Mouse (Mus musculus): ENCODE results near the gene Vav2.

Gene Vav2

DNA sequence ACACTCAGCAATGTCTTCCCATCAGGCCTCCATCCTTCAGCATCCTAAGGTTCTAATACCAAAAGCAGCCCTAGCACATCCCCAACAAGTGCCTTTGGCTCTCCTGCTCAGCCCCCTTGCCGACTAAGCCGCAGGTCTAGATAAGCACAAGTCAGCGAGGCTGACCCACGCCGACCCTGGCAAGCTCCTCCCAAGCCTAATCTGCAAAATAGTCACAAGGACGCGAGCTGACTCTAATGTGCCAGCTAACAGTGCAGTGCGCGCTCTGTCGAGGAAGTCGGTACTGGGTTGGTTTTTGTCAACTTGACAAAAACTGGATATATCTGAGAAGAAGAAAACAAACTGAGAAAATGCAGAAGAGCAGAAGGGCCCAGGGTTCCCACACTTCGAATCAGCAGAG, 53.5 kb downstream of the Vav2 start:
- DNase-seq (ENCODE audit: extremely low read depth, low read depth, low spot score): no peak

DNA sequence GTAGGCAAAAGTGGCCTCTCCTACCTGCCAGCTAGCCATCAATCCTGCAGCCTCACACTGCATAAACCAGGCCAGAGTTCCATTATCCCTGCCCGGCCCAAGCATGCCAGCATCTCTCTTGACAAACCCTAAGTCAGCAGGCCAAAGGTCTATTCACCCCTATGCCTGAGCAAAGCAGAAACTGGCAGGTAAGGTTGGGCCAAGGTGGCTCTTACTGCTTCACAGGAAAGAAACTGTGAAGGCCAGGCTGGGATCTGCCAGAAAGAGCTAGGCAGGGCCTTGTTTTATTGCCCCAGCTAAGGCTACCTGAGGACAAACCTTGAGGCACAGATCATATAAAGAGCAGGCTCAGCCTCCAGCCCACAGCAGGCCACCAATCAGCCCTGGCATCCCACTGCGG, 55.4 kb downstream of the Vav2 start:
- no peak for DNase-seq (ENCODE audit: extremely low read depth, low read depth, low spot score)

- peak; percentile 39 for DNase-seq (ENCODE audit: extremely low read depth, low read depth, low spot score)
Observed at GRCm38 (mm10) chr2:27368980-27369379, 57.9 kb downstream of the Vav2 start.

DNA sequence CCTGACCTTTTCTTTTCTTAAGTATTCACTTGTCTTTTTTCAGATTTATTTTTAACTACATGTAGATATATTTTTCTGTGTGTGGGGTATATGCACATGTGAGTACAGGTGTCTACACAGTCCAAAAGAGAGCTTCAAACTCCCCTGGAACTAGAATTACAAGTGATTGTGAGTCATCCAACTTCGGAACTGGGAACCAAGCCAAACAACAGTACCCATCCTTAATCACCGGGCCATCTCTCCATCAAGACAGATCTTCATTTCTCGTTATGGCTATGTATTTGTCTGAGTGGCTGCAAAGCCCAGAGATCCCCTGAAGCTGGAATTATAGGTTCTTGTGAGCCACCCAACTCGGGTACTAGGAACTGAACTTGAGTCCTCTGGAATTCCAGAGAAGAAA, 61.5 kb downstream of the Vav2 start:
- no peak for DNase-seq (ENCODE audit: extremely low read depth, low read depth, low spot score)

GRCm38 (mm10) chr2:27361786-27362185, 65.0 kb downstream of the Vav2 start:
- no peak for DNase-seq (ENCODE audit: extremely low read depth, low read depth, low spot score)

- DNase-seq (ENCODE audit: extremely low read depth, low read depth, low spot score): peak; percentile 73
Observed at GRCm38 (mm10) chr2:27358461-27358860, 68.4 kb downstream of the Vav2 start.

GRCm38 (mm10) chr2:27355684-27356083, 71.1 kb downstream of the Vav2 start:
- DNase-seq (ENCODE audit: extremely low read depth, low read depth, low spot score): no peak

DNA sequence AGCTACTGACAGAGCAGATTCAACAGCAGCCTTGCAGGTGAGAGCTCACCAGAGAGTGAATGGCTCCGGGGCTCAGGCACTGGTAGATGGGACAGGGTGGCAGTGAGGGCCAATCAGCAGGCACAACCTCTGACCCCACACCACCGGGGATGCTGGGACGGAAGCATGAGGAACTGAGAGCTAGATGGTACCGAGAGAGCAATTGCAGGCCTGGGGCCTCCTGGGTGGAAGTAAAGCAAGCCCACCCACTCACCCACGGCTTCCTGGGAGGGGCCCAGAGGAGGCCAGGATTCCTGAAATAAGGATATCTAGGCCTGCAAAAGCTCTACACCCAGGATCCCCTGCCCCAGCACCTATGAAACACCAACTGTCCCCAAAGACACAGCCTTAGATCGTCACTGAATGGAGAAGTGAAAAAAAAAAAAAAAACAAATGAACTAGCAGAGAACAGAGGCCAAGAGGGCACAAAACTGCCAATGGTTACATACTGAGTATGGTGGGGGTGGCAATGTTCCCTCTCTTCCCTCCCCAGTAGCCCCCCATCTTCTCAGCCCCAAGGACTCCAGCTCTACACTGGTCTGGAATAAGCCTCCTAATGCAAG, 72.1 kb downstream of the Vav2 start:
- DNase-seq (ENCODE audit: extremely low read depth, low read depth, low spot score): no peak

GRCm38 (mm10) chr2:27352720-27353119, 74.1 kb downstream of the Vav2 start:
- DNase-seq (ENCODE audit: extremely low read depth, low read depth, low spot score): no peak

- no peak for DNase-seq (ENCODE audit: extremely low read depth, low read depth, low spot score)
Observed at GRCm38 (mm10) chr2:27350371-27350770, 76.5 kb downstream of the Vav2 start.

GRCm38 (mm10) chr2:27343984-27344453, 82.8 kb downstream of the Vav2 start:
- DNase-seq (ENCODE audit: extremely low read depth, low read depth, low spot score): no peak

DNA sequence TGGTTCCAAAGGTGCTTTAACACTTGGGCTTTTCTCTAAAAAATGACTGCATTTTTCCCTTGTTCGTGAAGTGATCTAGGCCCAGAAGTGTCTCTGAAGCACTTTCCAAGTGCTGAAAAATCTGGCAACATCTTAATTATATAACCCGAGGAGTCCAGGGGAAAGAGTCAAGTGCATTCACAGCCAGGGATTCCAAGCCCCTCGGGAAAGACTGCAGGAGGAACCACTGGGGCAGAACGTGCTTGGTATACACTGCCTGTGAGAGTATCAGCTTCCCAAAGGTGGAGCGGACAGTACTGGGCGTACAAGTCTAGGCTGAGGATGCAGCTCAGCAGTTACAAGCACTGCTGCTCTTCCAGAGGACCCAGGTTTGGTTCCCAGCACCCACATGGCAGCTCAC, 86.2 kb downstream of the Vav2 start:
- no peak for DNase-seq (ENCODE audit: extremely low read depth, low read depth, low spot score)

DNA sequence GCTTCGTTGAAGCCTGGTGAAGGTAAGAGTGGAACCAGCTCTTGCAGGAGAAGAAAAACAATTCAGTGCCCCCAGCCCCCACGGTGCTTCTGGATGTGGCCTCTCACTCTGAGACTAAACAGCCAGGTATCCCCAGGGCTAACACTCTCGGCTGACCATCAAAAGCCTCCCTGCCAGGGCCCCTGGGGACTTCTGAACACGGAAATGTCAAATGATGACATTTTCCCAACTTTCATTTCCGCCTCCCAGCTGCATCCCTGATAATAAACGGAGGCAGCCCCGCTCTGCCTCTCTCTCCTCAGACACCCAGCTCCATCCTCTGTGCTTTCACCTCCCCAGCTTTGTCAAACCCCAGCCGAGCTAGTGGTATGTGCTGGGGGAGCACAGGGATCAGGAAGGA, 87.8 kb downstream of the Vav2 start:
- no peak for DNase-seq (ENCODE audit: extremely low read depth, low read depth, low spot score)

- no peak for DNase-seq (ENCODE audit: extremely low read depth, low read depth, low spot score)
Observed at GRCm38 (mm10) chr2:27337261-27337660, 89.6 kb downstream of the Vav2 start.

GRCm38 (mm10) chr2:27336600-27336999, 90.2 kb downstream of the Vav2 start:
- no peak for DNase-seq (ENCODE audit: extremely low read depth, low read depth, low spot score)

GRCm38 (mm10) chr2:27334816-27335215, 92.0 kb downstream of the Vav2 start:
- DNase-seq (ENCODE audit: extremely low read depth, low read depth, low spot score): no peak

DNA sequence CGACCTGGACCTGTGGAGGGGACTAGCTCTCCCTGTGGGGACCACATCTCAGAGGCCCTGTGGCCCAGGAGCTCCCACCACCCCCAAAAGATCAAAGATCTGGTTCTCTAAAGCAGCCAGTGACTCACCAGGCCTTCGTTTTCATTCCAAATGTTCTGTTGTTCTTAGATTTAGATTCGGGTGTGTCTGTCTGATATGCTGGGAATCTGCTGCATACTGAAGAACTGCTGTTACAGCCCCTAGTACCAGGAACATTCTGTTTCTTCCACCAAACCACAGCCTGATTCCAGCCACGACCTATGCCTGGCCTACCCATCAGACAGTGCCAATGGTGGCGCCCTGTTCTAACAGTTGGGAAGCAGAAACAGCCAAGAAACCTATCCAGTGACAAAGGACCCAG, 95.3 kb downstream of the Vav2 start:
- no peak for DNase-seq (ENCODE audit: extremely low read depth, low read depth, low spot score)

- no peak for DNase-seq (ENCODE audit: extremely low read depth, low read depth, low spot score)
Observed at GRCm38 (mm10) chr2:27330446-27330845, 96.4 kb downstream of the Vav2 start.

DNA sequence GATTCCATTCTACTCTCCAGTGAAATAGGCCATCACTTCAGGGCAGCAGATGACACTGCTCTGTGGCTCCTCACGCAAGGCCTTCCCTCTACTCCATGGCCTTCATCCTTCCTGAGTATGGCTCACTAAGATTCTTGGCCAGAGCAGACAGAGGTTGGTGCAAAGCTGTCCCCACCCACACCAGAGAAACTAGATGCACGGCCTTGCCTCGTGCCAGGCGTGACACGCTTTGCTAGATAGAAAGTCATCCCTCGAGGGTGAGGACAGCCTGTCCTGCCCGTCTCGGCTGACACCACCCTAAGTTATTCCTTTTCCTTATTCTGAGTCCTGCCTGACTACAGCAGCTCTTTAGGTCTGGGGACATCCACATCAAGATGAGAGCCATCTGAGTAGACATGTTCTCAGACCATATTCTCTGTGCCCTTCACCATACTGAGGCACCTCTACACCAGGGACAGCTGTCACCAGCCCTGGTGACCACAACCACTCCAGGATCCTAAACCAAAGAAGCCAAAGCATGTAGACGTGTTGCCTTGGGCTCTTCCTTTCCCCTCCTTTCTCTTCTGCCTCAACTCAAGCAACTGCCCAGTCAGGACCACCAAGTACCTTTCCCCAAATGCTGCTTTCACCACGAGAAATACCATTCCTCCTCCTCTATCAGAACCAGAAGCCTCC, 97.3 kb downstream of the Vav2 start:
- DNase-seq (ENCODE audit: extremely low read depth, low read depth, low spot score): peak; percentile 19

DNA sequence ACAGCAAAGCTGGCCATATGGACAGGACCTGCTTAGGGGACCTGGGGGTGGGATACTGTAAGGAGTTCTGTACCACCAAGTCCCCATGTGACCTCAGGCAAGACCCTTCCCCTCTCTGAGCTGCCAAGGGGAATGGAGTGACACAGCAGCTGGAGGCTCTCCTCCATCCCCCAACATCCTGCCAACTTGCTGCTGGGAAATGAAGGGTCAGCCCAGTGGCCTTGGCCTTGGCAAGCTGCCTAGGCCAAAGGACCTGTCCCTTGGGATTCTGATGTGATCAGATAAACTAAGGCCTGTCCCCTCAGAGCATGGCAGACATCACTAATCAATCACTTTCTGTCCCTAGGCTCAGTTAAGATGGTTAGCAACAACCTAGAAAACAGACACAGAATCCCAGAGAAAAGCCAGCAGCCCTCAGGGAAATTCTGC, 98.2 kb downstream of the Vav2 start:
- no peak for DNase-seq (ENCODE audit: extremely low read depth, low read depth, low spot score)

DNA sequence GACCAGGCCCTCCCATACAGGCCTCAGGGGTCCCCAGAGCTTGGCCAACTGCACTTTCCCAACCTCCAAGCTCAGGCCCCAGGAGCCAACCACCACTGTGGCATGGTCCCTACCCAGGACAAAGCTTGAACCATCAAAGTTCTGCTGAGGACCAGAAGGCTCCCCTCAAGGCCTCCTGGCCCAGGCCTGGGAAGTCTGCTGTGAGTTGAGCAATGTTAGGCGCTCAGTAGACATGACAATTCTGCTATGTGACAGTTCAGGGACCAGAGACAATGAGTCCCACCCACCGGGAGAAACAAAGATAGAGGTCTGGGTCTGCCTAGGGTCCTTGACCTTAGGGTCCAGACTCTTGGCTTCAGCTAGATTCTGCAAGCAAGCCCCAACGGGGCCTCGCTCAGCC, 98.9 kb downstream of the Vav2 start:
- DNase-seq (ENCODE audit: extremely low read depth, low read depth, low spot score): no peak

DNA sequence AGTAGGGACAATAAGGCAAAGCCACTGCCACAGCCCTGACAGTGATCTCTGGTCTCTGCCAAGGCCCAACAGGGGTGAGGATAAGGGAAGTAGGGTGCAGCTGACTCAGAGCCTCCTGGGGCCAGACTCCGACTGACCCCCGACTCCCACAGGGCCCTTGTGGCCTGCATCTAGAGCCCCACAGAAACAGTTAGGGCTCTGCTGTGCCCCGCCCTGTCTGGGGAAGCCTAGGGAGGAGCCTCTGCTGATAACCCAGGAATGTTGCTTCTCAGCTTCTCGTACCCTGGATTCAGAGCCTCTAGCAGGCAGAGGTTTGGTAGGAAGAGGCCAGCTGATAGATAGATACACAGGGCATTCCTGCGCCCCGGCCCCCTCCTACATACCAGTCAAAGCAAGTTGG, 99.8 kb downstream of the Vav2 start:
- DNase-seq (ENCODE audit: extremely low read depth, low read depth, low spot score): no peak

- DNase-seq (ENCODE audit: extremely low read depth, low read depth, low spot score): no peak
Observed at GRCm38 (mm10) chr2:27326357-27326756, 100.5 kb downstream of the Vav2 start.
